Mouse (Mus musculus): ENCODE data around the gene Ifnar1. TPM values are rescaled to one million over a fixed set of nuclear protein-coding genes. Genes with fewer than 3 reads are reported as not detected.

Gene Ifnar1
- total RNA-seq, 2 experiments from 2014 or later, result 83.8 to 92.7 TPM

- intact Hi-C loops (cut with DNase I), result no loop called here
- no peak for DNase-seq
Observed at GRCm38 (mm10) chr16:91459841-91460370, 25.1 kb upstream of the Ifnar1 start.

GRCm38 (mm10) chr16:91461066-91461638, 23.9 kb upstream of the Ifnar1 start:
- no peak for DNase-seq

GRCm38 (mm10) chr16:91461773-91462181, 23.3 kb upstream of the Ifnar1 start:
- intact Hi-C loops (cut with DNase I), result no loop called here
- no peak for DNase-seq

More at GRCm38 (mm10) chr16:91461066-91461638, 23.9 kb upstream of the Ifnar1 start:
- intact Hi-C loops (cut with DNase I), result no loop called here

GRCm38 (mm10) chr16:91462644-91463043, 22.4 kb upstream of the Ifnar1 start:
- intact Hi-C loops (cut with DNase I), result no loop called here
- no peak for DNase-seq

- DNase-seq, result no peak
- intact Hi-C loops (cut with DNase I), result no loop called here
Observed at GRCm38 (mm10) chr16:91463400-91463799, 21.6 kb upstream of the Ifnar1 start.

- intact Hi-C loops (cut with DNase I), result no loop called here
- DNase-seq, result no peak
Observed at GRCm38 (mm10) chr16:91463836-91464400, 21.1 kb upstream of the Ifnar1 start.

GRCm38 (mm10) chr16:91464594-91465504, 20.2 kb upstream of the Ifnar1 start:
- peak; percentile 96 for DNase-seq
- intact Hi-C loops (cut with DNase I), result no loop called here

- intact Hi-C loops (cut with DNase I), result no loop called here
Observed at GRCm38 (mm10) chr16:91465505-91466240, 19.4 kb upstream of the Ifnar1 start.

GRCm38 (mm10) chr16:91466566-91466965, 18.5 kb upstream of the Ifnar1 start:
- no peak for DNase-seq
- intact Hi-C loops (cut with DNase I), result no loop called here

More at GRCm38 (mm10) chr16:91465505-91466240, 19.4 kb upstream of the Ifnar1 start:
- no peak for DNase-seq

GRCm38 (mm10) chr16:91470470-91470869, 14.6 kb upstream of the Ifnar1 start:
- DNase-seq, result no peak
- intact Hi-C loops (cut with DNase I), result no loop called here

GRCm38 (mm10) chr16:91471481-91471880, 13.6 kb upstream of the Ifnar1 start:
- no peak for DNase-seq
- intact Hi-C loops (cut with DNase I), result no loop called here

- no peak for DNase-seq
- intact Hi-C loops (cut with DNase I), result no loop called here
Observed at GRCm38 (mm10) chr16:91475753-91476152, 9.3 kb upstream of the Ifnar1 start.

GRCm38 (mm10) chr16:91478067-91478466, 7.0 kb upstream of the Ifnar1 start:
- DNase-seq, result no peak

GRCm38 (mm10) chr16:91480517-91480916, 4.5 kb upstream of the Ifnar1 start:
- intact Hi-C loops (cut with DNase I), result no loop called here

More at GRCm38 (mm10) chr16:91478067-91478466, 7.0 kb upstream of the Ifnar1 start:
- intact Hi-C loops (cut with DNase I), result no loop called here

GRCm38 (mm10) chr16:91484387-91484786, 651 bp upstream of the Ifnar1 start:
- intact Hi-C loops (cut with DNase I), result no loop called here
- no peak for DNase-seq

More at GRCm38 (mm10) chr16:91480517-91480916, 4.5 kb upstream of the Ifnar1 start:
- DNase-seq, result no peak

- no peak for DNase-seq
- intact Hi-C loops (cut with DNase I), result no loop called here
Observed at GRCm38 (mm10) chr16:91485841-91486240, 803 bp downstream of the Ifnar1 start.

GRCm38 (mm10) chr16:91488066-91488465, 3.0 kb downstream of the Ifnar1 start:
- intact Hi-C loops (cut with DNase I), result no loop called here

GRCm38 (mm10) chr16:91490897-91491296, 5.9 kb downstream of the Ifnar1 start:
- intact Hi-C loops (cut with DNase I), result no loop called here
- no peak for DNase-seq

More at GRCm38 (mm10) chr16:91488066-91488465, 3.0 kb downstream of the Ifnar1 start:
- no peak for DNase-seq

- intact Hi-C loops (cut with DNase I), result no loop called here
- DNase-seq, result no peak
Observed at GRCm38 (mm10) chr16:91491473-91491872, 6.4 kb downstream of the Ifnar1 start.

- intact Hi-C loops (cut with DNase I), result no loop called here
Observed at GRCm38 (mm10) chr16:91495501-91495900, 10.5 kb downstream of the Ifnar1 start.

More at GRCm38 (mm10) chr16:91495501-91495900, 10.5 kb downstream of the Ifnar1 start:
- DNase-seq, result no peak
